12 mouse cellular contexts compared by ENCODE assay signal in the genomic region with DNA sequence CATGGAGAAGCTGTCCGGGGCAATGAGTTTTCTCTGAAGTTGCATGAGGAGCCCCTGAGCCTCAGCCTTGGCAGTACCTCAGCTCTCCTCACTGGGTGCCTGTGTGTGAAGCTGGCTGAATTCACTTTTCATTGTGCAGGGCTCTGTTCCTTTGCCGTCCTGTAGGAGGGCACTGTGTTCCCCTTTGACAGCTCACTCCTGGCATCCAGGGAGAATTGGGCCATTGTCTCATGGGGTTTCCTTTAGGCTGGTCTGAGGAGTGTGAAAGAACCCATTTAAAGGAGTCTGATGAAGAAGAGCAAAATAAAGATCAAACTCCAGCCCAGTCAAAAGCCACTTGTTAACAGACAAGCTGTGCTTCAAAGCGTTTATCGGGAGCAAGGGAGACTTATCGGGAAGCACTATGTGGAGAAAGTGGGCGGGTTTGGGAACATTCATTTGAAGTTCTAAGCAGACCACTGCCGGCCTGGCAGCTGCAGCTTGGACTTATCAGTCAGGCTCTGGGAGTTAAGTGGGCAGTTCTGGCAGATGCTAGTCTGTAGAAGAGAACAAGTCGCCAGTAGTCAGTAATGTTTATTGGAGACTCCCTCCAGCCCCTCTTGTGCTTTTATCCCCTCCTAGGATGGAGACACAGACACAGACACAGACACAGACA. TPM values are rescaled to one million over a fixed set of nuclear protein-coding genes. Genes with fewer than 3 reads are reported as not detected.
DNase-seq lines count a peak whose midpoint lies in the region; ATAC-seq and TF ChIP-seq lines count a peak whose summit lies in the region.
"Had no signal": no experiment of that assay in that cellular context is flagged by ENCODE, and none has a peak within 500 bp of the region (broad histone marks: within the 10 kb centered on the region; RNA-seq: fewer than 3 reads in every experiment).

No protein-coding gene starts in this region.

- no peak for TF ChIP-seq CTCF in bone marrow, adult 2 months (IDR thresholded peaks at IDR 0.05; ENCODE audit: control insufficient read depth, insufficient read depth, low read length)

- no peak overlapping the region for H3K4me2 ChIP-seq in intestine, embryonic 14.5 days (ENCODE audit: low read length)
- H3K4me2 ChIP-seq in intestine, embryonic 16.5 days (ENCODE audit: low read depth, low read length): no peak overlapping the region
- no peak overlapping the region for H3K4me2 ChIP-seq in midbrain, embryonic 11.5 days
- H3K4me2 ChIP-seq: liver, embryonic 11.5 days had no signal

- 15% methylated on average over 8 of the region's 8 CpGs for WGBS in intestine, embryonic 14.5 days
- WGBS in intestine, embryonic 16.5 days: 22% methylated on average over 8 of the region's 8 CpGs
- 61% methylated on average over 8 of the region's 8 CpGs for WGBS in bone marrow, adult 2 months
- WGBS in forebrain, embryonic 10.5 days: 29% methylated on average over 8 of the region's 8 CpGs
- 22% methylated on average over 8 of the region's 8 CpGs for WGBS in midbrain, embryonic 11.5 days

- no peaks in the 10 kb centered on the region for H3K27me3 ChIP-seq in intestine, embryonic 14.5 days (replicated peaks; ENCODE audit: control insufficient read depth, insufficient read depth, low read length)
- no peaks in the 10 kb centered on the region for H3K27me3 ChIP-seq in intestine, embryonic 16.5 days (replicated peaks; ENCODE audit: control insufficient read depth, insufficient read depth, low read length)
- no peaks in the 10 kb centered on the region for H3K27me3 ChIP-seq in forebrain, embryonic 10.5 days (ENCODE audit: poor library complexity, severe bottlenecking)
- H3K27me3 ChIP-seq in midbrain, embryonic 11.5 days (ENCODE audit: control insufficient read depth, insufficient read depth, low read length): no peaks in the 10 kb centered on the region

- peaks cover 2% of the 10 kb centered on the region; the same call in 1 of the 2 replicates for H3K4me1 ChIP-seq in intestine, embryonic 14.5 days (replicated peaks; ENCODE audit: control insufficient read depth, insufficient read depth, low read length)
- no peaks in the 10 kb centered on the region for H3K4me1 ChIP-seq in intestine, embryonic 16.5 days (ENCODE audit: control insufficient read depth, insufficient read depth, low read length)
- H3K4me1 ChIP-seq in bone marrow, adult 2 months (ENCODE audit: control insufficient read depth, insufficient read depth, low read length): peaks cover 9% of the 10 kb centered on the region
- peaks cover 17% of the 10 kb centered on the region for H3K4me1 ChIP-seq in forebrain, embryonic 10.5 days
- H3K4me1 ChIP-seq in midbrain, embryonic 11.5 days (ENCODE audit: control insufficient read depth, insufficient read depth, low read length): peaks cover 10% of the 10 kb centered on the region

- no peak overlapping the region for H3K4me3 ChIP-seq in intestine, embryonic 14.5 days (ENCODE audit: low read depth, low read length)
- H3K4me3 ChIP-seq in intestine, embryonic 16.5 days (ENCODE audit: low read length): no peak overlapping the region
- H3K4me3 ChIP-seq in bone marrow, adult 2 months (replicated peaks; ENCODE audit: control insufficient read depth, low read depth, low read length): no peak overlapping the region
- H3K4me3 ChIP-seq in forebrain, embryonic 10.5 days: no peak overlapping the region
- H3K4me3 ChIP-seq in midbrain, embryonic 11.5 days (ENCODE audit: low read depth, low read length): no peak overlapping the region
- H3K4me3 ChIP-seq: erythroblast, embryonic 14.5 days had no signal

- no peaks in the 10 kb centered on the region for H3K9me3 ChIP-seq in intestine, embryonic 14.5 days (ENCODE audit: control insufficient read depth, low read length)
- H3K9me3 ChIP-seq in intestine, embryonic 16.5 days (ENCODE audit: control insufficient read depth, low read length): no peaks in the 10 kb centered on the region
- H3K9me3 ChIP-seq in forebrain, embryonic 10.5 days: no peaks in the 10 kb centered on the region
- no peaks in the 10 kb centered on the region for H3K9me3 ChIP-seq in midbrain, embryonic 11.5 days (ENCODE audit: control insufficient read depth, low read length)

- peak; percentile 56 for DNase-seq in intestine, embryonic 14.5 days (ENCODE audit: low spot score)
- DNase-seq in forebrain, embryonic 10.5 days (ENCODE audit: extremely low spot score, low spot score): no peak
- no peak for DNase-seq in midbrain, embryonic 11.5 days (ENCODE audit: low spot score, missing footprints)
- DNase-seq in thymus, postnatal 10 days (ENCODE audit: low spot score in 2 of 2): no peak
- DNase-seq in thymus, postnatal 25 days: no peak
- DNase-seq in urinary bladder, adult 18-20 months (ENCODE audit: low spot score in 2 of 2): no peak
- DNase-seq: kidney, postnatal 25 days; right cerebral cortex, postnatal 4 days had no signal

- TF ChIP-seq POLR2A in bone marrow, adult 2 months (IDR thresholded peaks at IDR 0.05; ENCODE audit: borderline replicate concordance, control insufficient read depth, low read depth, low read length): no peak

- no peaks in the 10 kb centered on the region for H3K36me3 ChIP-seq in intestine, embryonic 14.5 days (ENCODE audit: control insufficient read depth, insufficient read depth, low read length)
- no peaks in the 10 kb centered on the region for H3K36me3 ChIP-seq in intestine, embryonic 16.5 days (ENCODE audit: control insufficient read depth, insufficient read depth, low read length)
- H3K36me3 ChIP-seq in forebrain, embryonic 10.5 days (replicated peaks): no peaks in the 10 kb centered on the region
- no peaks in the 10 kb centered on the region for H3K36me3 ChIP-seq in midbrain, embryonic 11.5 days (ENCODE audit: control insufficient read depth, insufficient read depth, low read length)

- no peak for ATAC-seq in intestine, embryonic 14.5 days (replicated peaks; ENCODE audit: low FRiP score, low TSS enrichment, low read depth)
- ATAC-seq in intestine, embryonic 16.5 days: no peak
- ATAC-seq in midbrain, embryonic 11.5 days (ENCODE audit: low FRiP score): peak; percentile 79

- H3K9ac ChIP-seq in intestine, embryonic 14.5 days (ENCODE audit: low read length): no peak overlapping the region
- H3K9ac ChIP-seq in intestine, embryonic 16.5 days (ENCODE audit: low read depth, low read length): no peak overlapping the region
- H3K9ac ChIP-seq in midbrain, embryonic 11.5 days (ENCODE audit: low read length): no peak overlapping the region

- no peak overlapping the region for H3K27ac ChIP-seq in intestine, embryonic 14.5 days (ENCODE audit: low read depth)
- no peak overlapping the region for H3K27ac ChIP-seq in intestine, embryonic 16.5 days (ENCODE audit: low read length)
- H3K27ac ChIP-seq in bone marrow, adult 2 months (ENCODE audit: control insufficient read depth, insufficient read depth, low read depth, low read length, poor library complexity): peak overlapping the region; percentile 37
- peak overlapping the region; percentile 44; the same call in 1 of the 2 replicates for H3K27ac ChIP-seq in forebrain, embryonic 10.5 days
- H3K27ac ChIP-seq in midbrain, embryonic 11.5 days (ENCODE audit: low read depth, low read length): no peak overlapping the region

RNA-seq across cellular contexts. Expression of gene Cxcr4, which starts 40.2 kb away (rescaled TPM):
- 4.0 and 5.6 TPM in 2 replicates for polyA plus RNA-seq in intestine, embryonic 14.5 days (2014; fragmentation: Nextera tagmentation; extraction: Ambion mirVana)
- polyA plus RNA-seq in intestine, embryonic 16.5 days (2015; fragmentation: Nextera tagmentation; extraction: Ambion mirVana): 1.9 and 2.2 TPM in 2 replicates
- 91.8 and 162 TPM in 2 replicates for polyA plus RNA-seq in bone marrow, adult 2 months (2011; ENCODE audit: insufficient read depth, insufficient read length, low replicate concordance, missing spikeins)
- polyA plus RNA-seq in forebrain, embryonic 10.5 days (2016; fragmentation: Nextera tagmentation; extraction: Ambion mirVana): 6.6 and 7.9 TPM in 2 replicates
- polyA plus RNA-seq in midbrain, embryonic 11.5 days (2014; fragmentation: Nextera tagmentation; extraction: Ambion mirVana): 22.6 and 25.6 TPM in 2 replicates
- polyA plus RNA-seq: erythroblast, embryonic 14.5 days had no signal

Comparison
In these comparisons a context has a peak if more than half of its experiments do, and no peak if none do; other contexts are left out.
1. H3K27ac ChIP-seq: peak in bone marrow, adult 2 months (single experiment) and forebrain, embryonic 10.5 days (single experiment); none in intestine, embryonic 14.5 days (single experiment), intestine, embryonic 16.5 days (single experiment) and midbrain, embryonic 11.5 days (single experiment).